Mouse (Mus musculus) intestine, embryonic 15.5 days (tissue): ENCODE measurements around the gene Ndufs7. TPM values are rescaled to one million over a fixed set of nuclear protein-coding genes. Genes with fewer than 3 reads are reported as not detected.

ENCODE experiments used
- ATAC-seq: fragments of 200-750 bp; cut with Nextera tagmentation; 2 replicates; pipeline ENCODE4 v1.8.0; 2017; ENCODE audit warnings: moderate TSS enrichment, moderate library complexity
- H3K27ac ChIP-seq: fragments of 300-500 bp; sonication (generic); 2 replicates; pipeline ENCODE4 v1.5.1; 2015; ENCODE audit warnings: mild to moderate bottlenecking, inconsistent platforms
- H3K27me3 ChIP-seq: fragments of 300-500 bp; sonication (generic); replicated peaks from 2 replicates; pipeline ENCODE4 v1.6.1; 2015; ENCODE audit warnings: inconsistent platforms
- H3K36me3 ChIP-seq: fragments of 300-500 bp; sonication (generic); 2 replicates; pipeline ENCODE4 v1.6.1; 2015; ENCODE audit warnings: inconsistent platforms
- H3K4me1 ChIP-seq: fragments of 300-500 bp; sonication (generic); replicated peaks from 2 replicates; pipeline ENCODE4 v1.6.1; 2015; ENCODE audit warnings: inconsistent platforms
- H3K4me2 ChIP-seq: fragments of 300-500 bp; sonication (generic); replicated peaks from 2 replicates; pipeline ENCODE4 v1.6.1; 2015; ENCODE audit warnings: mild to moderate bottlenecking, inconsistent platforms
- H3K4me3 ChIP-seq: fragments of 300-500 bp; sonication (generic); replicated peaks from 2 replicates; pipeline ENCODE4 v1.5.1; 2015; ENCODE audit warnings: inconsistent platforms
- H3K9ac ChIP-seq: fragments of 300-500 bp; sonication (generic); 2 replicates; pipeline ENCODE4 v1.6.1; 2015; ENCODE audit warnings: inconsistent platforms
- H3K9me3 ChIP-seq: fragments of 300-500 bp; sonication (generic); 2 replicates; pipeline ENCODE4 v1.6.1; 2016; ENCODE audit warnings: inconsistent platforms
- WGBS: fragments of 180-500 bp; shearing (Covaris S2); methylation state at CpG from one replicate; pipeline ENCODE4 v1.1.7; 2015; 5-methylcytosine and 5-hydroxymethylcytosine counted together
- polyA plus RNA-seq: library from polyadenylated mRNA; unstranded; fragments of >200 nt; fragmentation: Nextera tagmentation; extraction: Ambion mirVana; gene quantifications from 2 replicates; pipeline ENCODE4 v1.2.1, GENCODE M21; 2015

The Ndufs7 gene
- polyA plus RNA-seq, 1 experiment from 2014 or later: 467 TPM

- Histone ChIP-seq H3K4me2 (0 out of 2 replicates have a peak overlapping the region, but pooled peaks have one; percentile 2), H3K9ac (no peak overlapping the region), H3K9me3 (no peaks in the 10 kb centered on the region), H3K36me3 (no peaks in the 10 kb centered on the region), H3K27ac (no peak overlapping the region), H3K4me1 (peaks cover 17% of the 10 kb centered on the region), H3K27me3 (peaks cover 68% of the 10 kb centered on the region), H3K4me3 (0 out of 2 replicates have a peak overlapping the region, but pooled peaks have one; percentile 2)
- WGBS: 35% methylated on average over 11 of the region's 11 CpGs
- no peak for ATAC-seq
Measured at GRCm38 (mm10) chr10:80300672-80301181, 51.8 kb downstream of the Ndufs7 start.

- Histone ChIP-seq H3K4me2 (peak overlapping the region; percentile 9; the same call in 1 of the 2 replicates), H3K4me1 (peaks cover 12% of the 10 kb centered on the region), H3K9me3 (no peaks in the 10 kb centered on the region), H3K4me3 (0 out of 2 replicates have a peak overlapping the region, but pooled peaks have one; percentile 2), H3K27ac (no peak overlapping the region), H3K9ac (0 out of 2 replicates have a peak overlapping the region, but pooled peaks have one; percentile 6), H3K36me3 (no peaks in the 10 kb centered on the region), H3K27me3 (peaks cover 74% of the 10 kb centered on the region)
- WGBS: 76% methylated on average over 10 of the region's 10 CpGs
- ATAC-seq: no peak
Measured at GRCm38 (mm10) chr10:80301256-80302081, 52.5 kb downstream of the Ndufs7 start.

- Histone ChIP-seq H3K4me1 (peaks cover 12% of the 10 kb centered on the region), H3K36me3 (no peaks in the 10 kb centered on the region), H3K9ac (0 out of 2 replicates have a peak overlapping the region, but pooled peaks have one; percentile 6), H3K4me3 (no peak overlapping the region), H3K27ac (peak overlapping the region; percentile 40; the same call in 1 of the 2 replicates), H3K4me2 (peak overlapping the region; percentile 17), H3K27me3 (peaks cover 76% of the 10 kb centered on the region), H3K9me3 (no peaks in the 10 kb centered on the region)
- WGBS: 51% methylated on average over 5 of the region's 5 CpGs
- no peak for ATAC-seq
Measured at GRCm38 (mm10) chr10:80302082-80302355, 53.1 kb downstream of the Ndufs7 start.

GRCm38 (mm10) chr10:80302471-80302881 is 53.6 kb downstream of the Ndufs7 start:
- peak; percentile 39 for ATAC-seq
- 0 out of 2 replicates have a peak overlapping the region, but pooled peaks have one; percentile 6 for H3K9ac ChIP-seq
- no peak overlapping the region for H3K4me3 ChIP-seq
- 11% methylated on average over 9 of the region's 9 CpGs for WGBS
- no peaks in the 10 kb centered on the region for H3K9me3 ChIP-seq
- H3K27ac ChIP-seq: peak overlapping the region; percentile 40; the same call in 1 of the 2 replicates
- H3K27me3 ChIP-seq: peaks cover 73% of the 10 kb centered on the region
- H3K36me3 ChIP-seq: no peaks in the 10 kb centered on the region
- H3K4me2 ChIP-seq: peak overlapping the region; percentile 17
- H3K4me1 ChIP-seq: peaks cover 12% of the 10 kb centered on the region

- Histone ChIP-seq H3K27ac (no peak overlapping the region), H3K27me3 (peaks cover 57% of the 10 kb centered on the region), H3K4me3 (peak overlapping the region; percentile 11; the same call in 1 of the 2 replicates), H3K4me2 (peak overlapping the region; percentile 46), H3K36me3 (no peaks in the 10 kb centered on the region), H3K9me3 (no peaks in the 10 kb centered on the region), H3K4me1 (peaks cover 12% of the 10 kb centered on the region), H3K9ac (no peak overlapping the region)
- WGBS: 23% methylated on average over 12 of the region's 12 CpGs
- no peak for ATAC-seq
Measured at GRCm38 (mm10) chr10:80304458-80304857, 55.5 kb downstream of the Ndufs7 start.

- peak; percentile 52; the same call in 1 of the 2 replicates for ATAC-seq
- Histone ChIP-seq H3K4me3 (peak overlapping the region; percentile 11; the same call in 1 of the 2 replicates), H3K4me1 (peaks cover 12% of the 10 kb centered on the region), H3K27me3 (peaks cover 53% of the 10 kb centered on the region), H3K4me2 (peak overlapping the region; percentile 46), H3K36me3 (no peaks in the 10 kb centered on the region), H3K9ac (no peak overlapping the region), H3K27ac (no peak overlapping the region), H3K9me3 (no peaks in the 10 kb centered on the region)
- 13% methylated on average over 25 of the region's 25 CpGs for WGBS
Measured at GRCm38 (mm10) chr10:80304862-80305261, 55.9 kb downstream of the Ndufs7 start.

Other genes with a start within 250 kb of the Ndufs7 start
- 6.3 and 6.5 TPM in 2 replicates for gene Arhgap45, start 232.5 kb upstream of the Ndufs7 start, polyA plus RNA-seq
- 206 and 218 TPM in 2 replicates for gene Polr2e, start 209.3 kb upstream of the Ndufs7 start, polyA plus RNA-seq
- 712 and 771 TPM in 2 replicates for gene Gpx4, start 202.0 kb upstream of the Ndufs7 start, polyA plus RNA-seq
- gene Sbno2, start 143.6 kb upstream of the Ndufs7 start, polyA plus RNA-seq: 12.8 and 14.0 TPM in 2 replicates
- 14.4 and 21.2 TPM in 2 replicates for gene Stk11, start 133.3 kb upstream of the Ndufs7 start, polyA plus RNA-seq
- gene Atp5d, start 110.5 kb upstream of the Ndufs7 start, polyA plus RNA-seq: 701 and 737 TPM in 2 replicates
- gene Cbarp, start 108.3 kb upstream of the Ndufs7 start, polyA plus RNA-seq: 4.8 and 5.1 TPM in 2 replicates
- gene Midn, start 100.8 kb upstream of the Ndufs7 start, polyA plus RNA-seq: 14.1 and 16.1 TPM in 2 replicates
- gene Cirbp, start 83.1 kb upstream of the Ndufs7 start, polyA plus RNA-seq: 69.4 and 83.9 TPM in 2 replicates
- gene 1600002K03Rik, start 76.2 kb upstream of the Ndufs7 start, polyA plus RNA-seq: 22.9 and 25.1 TPM in 2 replicates
- gene Efna2, start 69.6 kb upstream of the Ndufs7 start, polyA plus RNA-seq: 13.6 and 15.0 TPM in 2 replicates
- 53.0 and 55.2 TPM in 2 replicates for gene Mum1, start 22.7 kb upstream of the Ndufs7 start, polyA plus RNA-seq
- gene Gamt, start 11.9 kb downstream of the Ndufs7 start, polyA plus RNA-seq: 71.0 and 112 TPM in 2 replicates
- gene Dazap1, start 12.4 kb downstream of the Ndufs7 start, polyA plus RNA-seq: 53.1 and 57.0 TPM in 2 replicates
- gene Rps15, start 43.3 kb downstream of the Ndufs7 start, polyA plus RNA-seq: 974 and 1,020 TPM in 2 replicates
- 4.9 and 6.5 TPM in 2 replicates for gene Apc2, start 46.9 kb downstream of the Ndufs7 start, polyA plus RNA-seq
- gene 2310011J03Rik, start 71.4 kb downstream of the Ndufs7 start, polyA plus RNA-seq: 51.4 and 51.5 TPM in 2 replicates
- 8.1 and 8.8 TPM in 2 replicates for gene Pcsk4, start 80.4 kb downstream of the Ndufs7 start, polyA plus RNA-seq
- 132 and 159 TPM in 2 replicates for gene Reep6, start 80.8 kb downstream of the Ndufs7 start, polyA plus RNA-seq
- gene Adamtsl5, start 99.3 kb downstream of the Ndufs7 start, polyA plus RNA-seq: 19.3 and 20.4 TPM in 2 replicates
- 0.32 and 0.63 TPM in 2 replicates for gene Plk5, start 107.3 kb downstream of the Ndufs7 start, polyA plus RNA-seq
- 5.5 and 6.9 TPM in 2 replicates for gene Mex3d, start 138.5 kb downstream of the Ndufs7 start, polyA plus RNA-seq
- 180 and 201 TPM in 2 replicates for gene Mbd3, start 150.4 kb downstream of the Ndufs7 start, polyA plus RNA-seq
- gene Uqcr11, start 157.7 kb downstream of the Ndufs7 start, polyA plus RNA-seq: 890 and 1,161 TPM in 2 replicates
- 91.7 and 94.2 TPM in 2 replicates for gene Tcf3, start 184.5 kb downstream of the Ndufs7 start, polyA plus RNA-seq
- 0.06 and 0.10 TPM in 2 replicates for gene Onecut3, start 245.7 kb downstream of the Ndufs7 start, polyA plus RNA-seq